Mouse (Mus musculus) heart, adult 2 months (tissue): Measurements from ENCODE around the gene Tmem9b. TPM values are rescaled to one million over a fixed set of nuclear protein-coding genes. Genes with fewer than 3 reads are reported as not detected.

ENCODE experiments used
- DNase-seq, 2 experiments: peaks; one replicate each; pipeline ENCODE4 v3.0.0; 2021
- H3K27ac ChIP-seq: fragments of 200-600 bp; 2 replicates; pipeline ENCODE4 v1.8.1; 2022
- H3K27me3 ChIP-seq: fragments of 200-500 bp; 2 replicates; pipeline ENCODE4 v1.6.1; 2012; ENCODE audit warnings: mild to moderate bottlenecking, low read length, inconsistent platforms, mixed read lengths; ENCODE audit not compliant: control insufficient read depth, insufficient read depth
- H3K36me3 ChIP-seq: fragments of 200-500 bp; 2 replicates; pipeline ENCODE4 v1.6.1; 2012; ENCODE audit warnings: low read length, inconsistent platforms; ENCODE audit not compliant: control insufficient read depth, insufficient read depth
- H3K4me1 ChIP-seq: fragments of 200-500 bp; 2 replicates; pipeline ENCODE4 v1.6.1; 2011; ENCODE audit warnings: low read length; ENCODE audit not compliant: control insufficient read depth, insufficient read depth
- H3K4me3 ChIP-seq: fragments of 200-600 bp; 2 replicates; pipeline ENCODE4 v1.8.1; 2022
- H3K79me2 ChIP-seq: fragments of 200-500 bp; replicated peaks from 2 replicates; pipeline ENCODE4 v1.6.1; 2012; ENCODE audit warnings: mild to moderate bottlenecking, inconsistent platforms, low read length, moderate library complexity, mixed read lengths; ENCODE audit not compliant: control insufficient read depth, insufficient read depth
- H3K9ac ChIP-seq: fragments of 200-500 bp; 2 replicates; pipeline ENCODE4 v1.6.1; 2012; ENCODE audit warnings: low read depth, mild to moderate bottlenecking, control low read depth, inconsistent platforms, low read length, mixed read lengths
- CTCF ChIP-seq: fragments of 200-600 bp; IDR thresholded peaks from 2 replicates; pipeline ENCODE4 v1.8.1; 2022; ENCODE audit warnings: antibody characterized with exemption, mild to moderate bottlenecking, moderate library complexity
- EP300 ChIP-seq: fragments of 200-500 bp; IDR thresholded peaks from 2 replicates; pipeline ENCODE4 v1.6.1; 2011; ENCODE audit warnings: low read depth, low read length, control low read depth; ENCODE audit not compliant: insufficient read depth
- POLR2A ChIP-seq: fragments of 200-500 bp; IDR thresholded peaks from 2 replicates; pipeline ENCODE4 v1.6.1; 2011; ENCODE audit warnings: mild to moderate bottlenecking, low read depth, low read length, control low read depth; ENCODE audit not compliant: insufficient read depth
- WGBS: fragments of 180-500 bp; shearing (Covaris S2); methylation state at CpG from one replicate; pipeline ENCODE4 v1.1.7; 2018; 5-methylcytosine and 5-hydroxymethylcytosine counted together
- intact Hi-C: fragments of 180-260 bp; cut with DNase I; formaldehyde crosslinking; loops from one replicate; pipeline ENCODE4 v1.15.1; 2025
- long read RNA-seq: library from polyadenylated mRNA; stranded (forward); transcript quantifications from one replicate; pipeline ENCODE4 v2.0.0, GENCODE M21; 2021
- polyA plus RNA-seq: library from polyadenylated mRNA; depleted of rRNA; stranded (reverse); fragments of >200 nt; gene quantifications from 2 replicates; pipeline ENCODE4 v1.2.3, GENCODE M21; 2012; rRNA removed
- total RNA-seq, 2 experiments: library from RNA; stranded (reverse); gene quantifications; 2 replicates each; pipeline ENCODE4 v1.2.3; 2021

Tmem9b gene
- 10 to 100 TPM; 28.1 to 34.3 TPM for total RNA-seq
- 35.4 and 61.2 TPM in 2 replicates for polyA plus RNA-seq
- long read RNA-seq, transcript Tmem9b-201 (5 exons, 1,703 nt) = major isoform, 51 of 55 reads
- long read RNA-seq, partial matches to known transcripts = 2 of 55 reads
- long read RNA-seq, other reads (novel, unspliced or antisense) = 2 of 55 reads

- intact Hi-C loops = no loop called here
- peaks cover 2% of the 10 kb centered on the region; the same call in 1 of the 2 replicates for H3K79me2 ChIP-seq
- no peaks in the 10 kb centered on the region for H3K36me3 ChIP-seq
- H3K9ac ChIP-seq = peak within 1 kb of the TSS; percentile 95
- H3K4me3 ChIP-seq = peak within 1 kb of the TSS; percentile 85
- H3K27ac ChIP-seq = peak within 1 kb of the TSS; percentile 97
- under 1% methylated on average over 73 of the region's 74 CpGs for WGBS
- no peaks in the 10 kb centered on the region for H3K27me3 ChIP-seq
- DNase-seq = peak; percentile 92
- peak; percentile 50 for TF ChIP-seq CTCF
- 0 out of 2 replicates have a peak, but pooled peaks have one; percentile 40 for TF ChIP-seq EP300
- peak; percentile 72 for TF ChIP-seq POLR2A
- H3K4me1 ChIP-seq = peaks cover 3% of the 10 kb centered on the region
Measured at GRCm38 (mm10) chr7:109752008-109752925, at the start of gene Tmem9b. TSS of gene Tmem9b (minus strand) at chr7:109752875.

GRCm38 (mm10) chr7:109800626-109801025 lies 48.0 kb upstream of the Tmem9b start:
- H3K4me1 ChIP-seq = peaks cover 7% of the 10 kb centered on the region
- intact Hi-C loops = no loop called here
- H3K27ac ChIP-seq = no peak overlapping the region
- no peaks in the 10 kb centered on the region for H3K27me3 ChIP-seq
- no peak overlapping the region for H3K9ac ChIP-seq
- WGBS = 96% methylated on average over 4 of the region's 4 CpGs
- peaks cover 2% of the 10 kb centered on the region; the same call in 1 of the 2 replicates for H3K36me3 ChIP-seq
- TF ChIP-seq CTCF = no peak
- no peak for TF ChIP-seq EP300
- no peak for TF ChIP-seq POLR2A
- no peaks in the 10 kb centered on the region for H3K79me2 ChIP-seq
- no peak overlapping the region for H3K4me3 ChIP-seq
- no peak for DNase-seq

GRCm38 (mm10) chr7:109799168-109799567 lies 46.5 kb upstream of the Tmem9b start:
- peaks cover 2% of the 10 kb centered on the region; the same call in 1 of the 2 replicates for H3K36me3 ChIP-seq
- TF ChIP-seq EP300 (no peak), CTCF (no peak), POLR2A (no peak)
- no peak overlapping the region for H3K4me3 ChIP-seq
- peaks cover 9% of the 10 kb centered on the region for H3K4me1 ChIP-seq
- no peak overlapping the region for H3K27ac ChIP-seq
- intact Hi-C loops = no loop called here
- no peaks in the 10 kb centered on the region for H3K79me2 ChIP-seq
- no peaks in the 10 kb centered on the region for H3K27me3 ChIP-seq
- DNase-seq = no peak
- H3K9ac ChIP-seq = no peak overlapping the region
- WGBS = 25% methylated on average over 11 of the region's 11 CpGs

- H3K9ac ChIP-seq = no peak overlapping the region
- H3K36me3 ChIP-seq = no peaks in the 10 kb centered on the region
- peaks cover 7% of the 10 kb centered on the region for H3K4me1 ChIP-seq
- H3K27ac ChIP-seq = no peak overlapping the region
- no peak overlapping the region for H3K4me3 ChIP-seq
- TF ChIP-seq CTCF (no peak), POLR2A (no peak), EP300 (no peak)
- no peaks in the 10 kb centered on the region for H3K27me3 ChIP-seq
- H3K79me2 ChIP-seq = no peaks in the 10 kb centered on the region
- DNase-seq = no peak
- WGBS = 49% methylated on average over 5 of the region's 5 CpGs
- intact Hi-C loops = no loop called here
Measured at GRCm38 (mm10) chr7:109795564-109795963, 42.9 kb upstream of the Tmem9b start.

GRCm38 (mm10) chr7:109794556-109794955 lies 41.9 kb upstream of the Tmem9b start:
- peaks cover 3% of the 10 kb centered on the region for H3K4me1 ChIP-seq
- intact Hi-C loops = no loop called here
- WGBS = 60% methylated on average over 2 of the region's 2 CpGs

More at GRCm38 (mm10) chr7:109794556-109794955, 41.9 kb upstream of the Tmem9b start:
- no peaks in the 10 kb centered on the region for H3K79me2 ChIP-seq
- no peak overlapping the region for H3K27ac ChIP-seq
- TF ChIP-seq CTCF (no peak), EP300 (no peak), POLR2A (no peak)
- H3K27me3 ChIP-seq = no peaks in the 10 kb centered on the region
- H3K36me3 ChIP-seq = no peaks in the 10 kb centered on the region
- H3K4me3 ChIP-seq = no peak overlapping the region
- H3K9ac ChIP-seq = no peak overlapping the region
- DNase-seq = no peak
